Mouse (Mus musculus): ENCODE results near the gene Gm16440. TPM values are rescaled to one million over a fixed set of nuclear protein-coding genes. Genes with fewer than 3 reads are reported as not detected.
"Not testable (repeated sequence)": the region's sequence is repeated elsewhere in the genome, so short reads cannot be mapped to it uniquely, and the experiment has no call there.

Gene Gm16440
- total RNA-seq (2021): not detected

DNA sequence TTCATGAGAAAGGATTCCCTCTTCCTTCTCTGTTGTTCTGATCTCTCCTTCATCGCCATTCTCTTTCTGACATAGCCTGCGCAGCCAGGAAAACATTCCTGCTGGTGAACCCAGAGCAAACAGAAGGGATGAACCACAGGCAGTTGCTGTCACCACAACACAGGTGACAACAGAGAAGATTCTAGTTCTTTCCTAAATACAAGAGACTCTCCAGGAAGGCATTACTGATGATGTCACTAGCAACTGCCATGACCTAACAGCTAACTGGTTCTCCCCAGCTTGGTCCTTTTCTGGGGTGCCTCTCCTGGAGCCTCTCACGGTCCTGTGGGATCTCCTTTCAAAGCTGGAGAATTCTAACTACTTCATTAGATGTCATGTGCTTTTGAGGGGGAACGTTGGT is at the start of gene Gm16440:
Gene Gm16440 (minus strand): TSS at position 101 of the 400 bp plus-strand sequence.
- DNase-seq; intact Hi-C loops (cut with DNase I): not testable (repeated sequence)

- intact Hi-C loops (cut with DNase I): not testable (repeated sequence)
These were observed 36.6 kb upstream of the Gm16440 start for GRCm38 (mm10) chr14:6426766-6427165.

GRCm38 (mm10) chr14:6426353-6426752 is 36.2 kb upstream of the Gm16440 start:
- peak in 1 of 2 experiments; percentile 11 for DNase-seq
- intact Hi-C loops (cut with DNase I): not testable (repeated sequence)

More at GRCm38 (mm10) chr14:6426766-6427165, 36.6 kb upstream of the Gm16440 start:
- peak; percentile 53 to 57 for DNase-seq

GRCm38 (mm10) chr14:6412382-6412781 is 22.3 kb upstream of the Gm16440 start, which contains the start of gene Gm3591:
Gene Gm3591 (minus strand): TSS chr14:6412482.
- DNase-seq; intact Hi-C loops (cut with DNase I): not testable (repeated sequence)

GRCm38 (mm10) chr14:6343578-6343977 is 46.5 kb downstream of the Gm16440 start, which contains the start of gene Gm3618:
Gene Gm3618 (minus strand): TSS chr14:6343678.
- intact Hi-C loops (cut with DNase I): not testable (repeated sequence)

More at GRCm38 (mm10) chr14:6343578-6343977, 46.5 kb downstream of the Gm16440 start, which contains the start of gene Gm3618:
- not testable (repeated sequence) for DNase-seq

Other genes with a start within 250 kb of the Gm16440 start
- under 1 TPM in 1 of 2 experiments, not detected in 1; 0.47 TPM for gene Gm21560, start 171.0 kb downstream of the Gm16440 start, total RNA-seq (2021)
- gene Gm3411, start 103.1 kb downstream of the Gm16440 start, total RNA-seq (2021): under 1 TPM in 1 of 2 experiments, not detected in 1; 0.19 TPM
- not detected for gene Gm21103, start 85.5 kb downstream of the Gm16440 start, total RNA-seq (2021)
- gene Gm3618, start 46.6 kb downstream of the Gm16440 start, total RNA-seq (2021): not detected
- gene Gm3591, start 22.2 kb upstream of the Gm16440 start, total RNA-seq (2021): under 1 TPM in 1 of 2 experiments, not detected in 1; 0.16 TPM
- not detected for gene Gm3594, start 54.3 kb upstream of the Gm16440 start, total RNA-seq (2021)
- gene Gm8356, start 147.0 kb upstream of the Gm16440 start, total RNA-seq (2021): not detected
- under 1 TPM in 1 of 2 experiments, not detected in 1; 0.60 TPM for gene Gm3629, start 200.3 kb upstream of the Gm16440 start, total RNA-seq (2021)
- gene Gm3460, start 232.1 kb upstream of the Gm16440 start, total RNA-seq (2021): not detected

All from heart, postnatal 36 days (tissue).